Mouse (Mus musculus) heart, embryonic 12.5 days (tissue): ENCODE data around the gene Zbtb21. TPM values are rescaled to one million over a fixed set of nuclear protein-coding genes. Genes with fewer than 3 reads are reported as not detected.

Experiments used
- polyA plus RNA-seq: library from polyadenylated mRNA; unstranded; fragments of >200 nt; fragmentation: Nextera tagmentation; extraction: Ambion mirVana; gene quantifications from 2 replicates; pipeline ENCODE4 v1.2.1, GENCODE M21; 2016

Zbtb21 gene
- polyA plus RNA-seq, 1 experiment from 2014 or later: 11.7 TPM

Other genes starting within 250 kb of the Zbtb21 start
- 2.3 and 2.7 TPM in 2 replicates for gene Ripk4, start 198.8 kb downstream of the Zbtb21 start, polyA plus RNA-seq
- 7.3 and 9.1 TPM in 2 replicates for gene Prdm15, start 110.8 kb downstream of the Zbtb21 start, polyA plus RNA-seq
- 19.3 and 21.2 TPM in 2 replicates for gene C2cd2, start within 50 bp of the Zbtb21 start, polyA plus RNA-seq
- 13.7 and 13.9 TPM in 2 replicates for gene B230307C23Rik, start 34.7 kb upstream of the Zbtb21 start, polyA plus RNA-seq
- gene A630089N07Rik, start 119.8 kb upstream of the Zbtb21 start, polyA plus RNA-seq: 13.4 and 15.9 TPM in 2 replicates